Mouse (Mus musculus): Measurements from ENCODE around the gene Fam210b.

Gene Fam210b

GRCm38 (mm10) chr2:172401116-172401825, 55.9 kb downstream of the Fam210b start:
- DNase-seq (ENCODE audit: low read depth, low spot score): peak; percentile 85

- DNase-seq (ENCODE audit: low read depth, low spot score): no peak
Measured at GRCm38 (mm10) chr2:172404239-172404638, 58.9 kb downstream of the Fam210b start.

GRCm38 (mm10) chr2:172405011-172405410, 59.6 kb downstream of the Fam210b start:
- peak; percentile 61 for DNase-seq (ENCODE audit: low read depth, low spot score)

All from CD4-positive helper T cell, adult 2 months (primary cell).